Mouse (Mus musculus) CD8-positive naive resting alpha-beta T cell, adult 57 days (primary cell): ENCODE results near the gene Vmn2r29. TPM values are rescaled to one million over a fixed set of nuclear protein-coding genes. Genes with fewer than 3 reads are reported as not detected.

Source experiments
- total RNA-seq: library from RNA; stranded (reverse); gene quantifications from one replicate; pipeline ENCODE4 v1.2.4, GENCODE M21; 2023

Vmn2r29 gene
- not detected for total RNA-seq

DNA sequence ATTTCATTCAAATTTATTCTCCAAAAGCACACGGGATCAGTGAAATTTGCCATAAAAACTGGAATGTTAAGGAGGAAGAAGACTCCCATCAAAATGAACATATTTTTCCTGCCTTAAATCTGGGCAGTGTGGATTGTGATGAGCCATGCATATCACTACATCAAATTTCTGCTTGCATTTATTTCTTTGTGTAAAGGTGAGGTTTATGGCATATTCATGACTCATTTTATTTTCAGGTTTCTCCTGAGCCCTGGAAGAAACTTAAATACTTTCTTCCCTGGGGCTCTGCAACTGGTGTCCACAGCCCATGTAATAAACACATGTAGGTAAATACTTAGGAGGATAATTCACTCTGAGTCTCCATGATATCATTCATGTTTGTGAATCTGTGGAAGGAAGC lies at the start of gene Vmn2r29:
TSS of gene Vmn2r29 (minus strand) at position 101 of the 400 bp plus-strand sequence.

DNA sequence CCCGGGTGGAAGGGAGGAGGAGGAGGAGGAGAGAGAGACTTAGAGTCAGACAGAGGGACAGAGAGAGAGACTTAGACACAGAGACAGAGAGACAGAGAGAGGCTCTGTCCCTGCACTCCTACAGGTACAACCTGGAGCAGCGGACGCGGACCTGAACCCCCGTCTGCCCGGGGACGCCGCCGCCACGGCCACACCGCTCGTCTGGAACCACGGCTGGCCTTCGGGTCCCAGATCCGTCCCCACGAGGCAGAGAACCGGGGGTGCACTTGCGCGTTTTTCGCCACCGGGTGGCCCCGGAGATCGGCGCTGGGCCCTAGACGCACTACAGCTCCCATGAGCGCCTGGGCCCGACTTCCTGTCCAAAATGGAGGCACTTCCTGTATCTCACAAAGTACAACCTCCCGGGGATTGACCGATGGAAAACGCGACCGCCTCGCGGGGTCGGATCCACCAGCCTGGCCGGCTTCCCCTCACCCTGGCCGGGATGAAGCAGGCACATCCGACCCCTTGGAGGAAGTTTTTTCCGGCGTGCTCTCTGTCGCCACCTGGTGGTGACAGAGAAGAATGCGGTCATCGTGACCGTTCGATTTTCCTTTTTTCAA lies 30.9 kb upstream of the Vmn2r29 start, which contains the start of gene Gm45844:
TSS of gene Gm45844 (minus strand) at position 324 of the 602 bp plus-strand sequence.

DNA sequence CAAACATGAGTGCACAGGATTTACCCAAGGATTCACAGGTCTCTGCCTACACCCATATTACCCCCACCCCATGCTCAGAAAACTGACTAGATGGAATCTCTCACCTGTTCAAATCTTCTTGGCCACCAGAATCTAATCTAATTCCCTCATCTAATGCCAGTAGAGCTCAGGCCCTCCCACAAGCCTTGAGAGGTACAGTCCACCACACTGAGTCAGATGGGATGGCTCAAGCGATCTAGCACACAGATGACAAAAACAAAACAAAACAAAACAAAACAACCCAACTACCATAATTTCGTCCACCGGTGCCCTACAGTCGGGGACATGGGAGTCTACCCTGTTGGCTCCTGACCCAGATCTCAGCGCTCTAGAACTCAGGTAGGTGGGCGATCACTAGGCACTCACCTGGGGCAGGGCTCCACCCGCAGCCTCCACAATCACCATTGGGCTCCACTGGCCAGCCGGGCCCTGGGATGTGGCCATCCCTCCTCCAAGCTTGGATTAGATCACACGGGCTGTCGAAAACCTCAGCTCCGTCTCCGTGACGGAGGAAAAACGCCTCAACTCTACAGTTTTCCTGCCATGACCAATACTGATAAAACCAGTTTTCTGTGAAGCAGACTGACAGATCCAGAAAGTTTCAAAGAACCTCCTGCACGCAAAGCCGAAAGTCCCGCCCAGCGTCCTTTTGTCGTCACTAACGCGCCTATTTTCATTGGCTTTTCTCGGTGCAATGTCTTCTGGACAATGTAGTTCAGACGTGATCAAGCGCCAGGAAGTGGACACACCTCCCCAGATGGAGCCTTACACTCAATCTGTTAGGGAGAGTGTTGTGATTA lies 37.6 kb downstream of the Vmn2r29 start, which contains the start of gene Zfp772:
TSS of gene Zfp772 (minus strand) at position 686 of the 839 bp plus-strand sequence.

Other genes with a start within 250 kb of the Vmn2r29 start
- 45.4 TPM for gene Zfp954, start 125.8 kb downstream of the Vmn2r29 start, total RNA-seq
- 7.4 TPM for gene Zfp773, start 110.6 kb downstream of the Vmn2r29 start, total RNA-seq
- gene Zfp418, start 76.0 kb downstream of the Vmn2r29 start, total RNA-seq: 3.9 TPM
- 2.3 TPM for gene Zfp772, start 37.3 kb downstream of the Vmn2r29 start, total RNA-seq
- gene Gm45844, start 31.0 kb upstream of the Vmn2r29 start, total RNA-seq: 1.2 TPM
- gene Clcn4, start 53.5 kb upstream of the Vmn2r29 start, total RNA-seq: 42.7 TPM
- gene Vmn2r30, start 90.3 kb upstream of the Vmn2r29 start, total RNA-seq: not detected
- gene Gm45783, start 127.2 kb upstream of the Vmn2r29 start, total RNA-seq: not detected
- gene Vmn2r31, start 152.4 kb upstream of the Vmn2r29 start, total RNA-seq: not detected
- gene Vmn2r32, start 232.7 kb upstream of the Vmn2r29 start, total RNA-seq: not detected